Mouse (Mus musculus): ENCODE data around the gene Kat14. TPM values are rescaled to one million over a fixed set of nuclear protein-coding genes. Genes with fewer than 3 reads are reported as not detected.

The Kat14 gene
- polyA plus RNA-seq, 1 experiment, result 9.9 TPM

Other genes starting within 250 kb of the Kat14 start
- gene Mgme1, start 98.3 kb upstream of the Kat14 start, polyA plus RNA-seq (2012; ENCODE audit: insufficient read depth, insufficient read length, missing spikeins), result 21.4 and 26.4 TPM in 2 replicates
- 65.6 and 89.1 TPM in 2 replicates for gene Snx5, start 98.1 kb upstream of the Kat14 start, polyA plus RNA-seq (2012; ENCODE audit: insufficient read depth, insufficient read length, missing spikeins)
- gene Ovol2, start 36.8 kb upstream of the Kat14 start, polyA plus RNA-seq (2012; ENCODE audit: insufficient read depth, insufficient read length, missing spikeins), result not detected in 2 replicates
- gene Pet117, start within 50 bp of the Kat14 start, polyA plus RNA-seq (2012; ENCODE audit: insufficient read depth, insufficient read length, missing spikeins), result 3.4 and 6.3 TPM in 2 replicates
- gene Dzank1, start 158.4 kb downstream of the Kat14 start, polyA plus RNA-seq (2012; ENCODE audit: insufficient read depth, insufficient read length, missing spikeins), result 0.38 and 1.4 TPM in 2 replicates
- gene Polr3f, start 158.7 kb downstream of the Kat14 start, polyA plus RNA-seq (2012; ENCODE audit: insufficient read depth, insufficient read length, missing spikeins), result 6.3 and 6.7 TPM in 2 replicates
- 29.5 and 46.7 TPM in 2 replicates for gene Rbbp9, start 181.9 kb downstream of the Kat14 start, polyA plus RNA-seq (2012; ENCODE audit: insufficient read depth, insufficient read length, missing spikeins)
- 23.7 and 25.4 TPM in 2 replicates for gene Sec23b, start 187.2 kb downstream of the Kat14 start, polyA plus RNA-seq (2012; ENCODE audit: insufficient read depth, insufficient read length, missing spikeins)
- 147 and 151 TPM in 2 replicates for gene Smim26, start 225.1 kb downstream of the Kat14 start, polyA plus RNA-seq (2012; ENCODE audit: insufficient read depth, insufficient read length, missing spikeins)
- gene Dtd1, start 230.9 kb downstream of the Kat14 start, polyA plus RNA-seq (2012; ENCODE audit: insufficient read depth, insufficient read length, missing spikeins), result 23.6 and 25.9 TPM in 2 replicates